Mouse (Mus musculus): Measurements from ENCODE around the gene Gm20388.

- TF ChIP-seq CTCF (IDR thresholded peaks at IDR 0.05; ENCODE audit: low read depth): no peak
- TF ChIP-seq EP300 (IDR thresholded peaks at IDR 0.05; ENCODE audit: low read depth): no peak
Observed at GRCm38 (mm10) chr8:120379015-120379414, 468.4 kb downstream of the Gm20388 start.
